Mouse (Mus musculus) heart, embryonic 16.5 days (tissue): ENCODE measurements around the gene Snx30. TPM values are rescaled to one million over a fixed set of nuclear protein-coding genes. Genes with fewer than 3 reads are reported as not detected.

ENCODE experiments used
- ATAC-seq: fragments of 200-750 bp; cut with Nextera tagmentation; replicated peaks from 2 replicates; pipeline ENCODE4 v1.8.0; 2017; ENCODE audit warnings: moderate number of reproducible peaks; ENCODE audit not compliant: insufficient read depth, low FRiP score; ENCODE audit errors: extremely low read depth
- H3K27ac ChIP-seq: fragments of 300-500 bp; sonication (generic); 2 replicates; pipeline ENCODE4 v1.5.1; 2014; ENCODE audit warnings: mild to moderate bottlenecking, low read length, control low read depth, moderate library complexity
- H3K27me3 ChIP-seq: fragments of 300-500 bp; sonication (generic); 2 replicates; pipeline ENCODE4 v1.6.1; 2014; ENCODE audit warnings: low read length, mixed read lengths; ENCODE audit not compliant: control insufficient read depth, insufficient read depth
- H3K36me3 ChIP-seq: fragments of 300-500 bp; sonication (generic); 2 replicates; pipeline ENCODE4 v1.6.1; 2014; ENCODE audit not compliant: control insufficient read depth, insufficient read depth
- H3K4me1 ChIP-seq: fragments of 300-500 bp; sonication (generic); 2 replicates; pipeline ENCODE4 v1.6.1; 2014; ENCODE audit warnings: low read length, mixed read lengths; ENCODE audit not compliant: control insufficient read depth, insufficient read depth
- H3K4me2 ChIP-seq: fragments of 300-500 bp; sonication (generic); 2 replicates; pipeline ENCODE4 v1.6.1; 2014; ENCODE audit warnings: low read depth, mild to moderate bottlenecking, control low read depth, low read length
- H3K4me3 ChIP-seq: fragments of 300-500 bp; sonication (generic); 2 replicates; pipeline ENCODE4 v1.5.1; 2014; ENCODE audit warnings: mild to moderate bottlenecking, control low read depth, low read length
- H3K9ac ChIP-seq: fragments of 300-500 bp; sonication (generic); 2 replicates; pipeline ENCODE4 v1.6.1; 2014; ENCODE audit warnings: low read length, control low read depth
- H3K9me3 ChIP-seq: fragments of 300-500 bp; sonication (generic); replicated peaks from 2 replicates; pipeline ENCODE4 v1.6.1; 2016; ENCODE audit warnings: low read length; ENCODE audit not compliant: control insufficient read depth
- WGBS: fragments of 180-500 bp; shearing (Covaris S2); extraction: QIAGEN DNeasy Blood & Tissue Kit; methylation state at CpG from one replicate; pipeline ENCODE4 v1.1.7; 2014; 5-methylcytosine and 5-hydroxymethylcytosine counted together
- polyA plus RNA-seq: library from polyadenylated mRNA; unstranded; fragments of >200 nt; fragmentation: Nextera tagmentation; extraction: Ambion mirVana; gene quantifications from 2 replicates; pipeline ENCODE4 v1.2.1, GENCODE M21; 2015

Snx30 gene
- polyA plus RNA-seq, 1 experiment from 2014 or later, result 8.0 TPM

DNA sequence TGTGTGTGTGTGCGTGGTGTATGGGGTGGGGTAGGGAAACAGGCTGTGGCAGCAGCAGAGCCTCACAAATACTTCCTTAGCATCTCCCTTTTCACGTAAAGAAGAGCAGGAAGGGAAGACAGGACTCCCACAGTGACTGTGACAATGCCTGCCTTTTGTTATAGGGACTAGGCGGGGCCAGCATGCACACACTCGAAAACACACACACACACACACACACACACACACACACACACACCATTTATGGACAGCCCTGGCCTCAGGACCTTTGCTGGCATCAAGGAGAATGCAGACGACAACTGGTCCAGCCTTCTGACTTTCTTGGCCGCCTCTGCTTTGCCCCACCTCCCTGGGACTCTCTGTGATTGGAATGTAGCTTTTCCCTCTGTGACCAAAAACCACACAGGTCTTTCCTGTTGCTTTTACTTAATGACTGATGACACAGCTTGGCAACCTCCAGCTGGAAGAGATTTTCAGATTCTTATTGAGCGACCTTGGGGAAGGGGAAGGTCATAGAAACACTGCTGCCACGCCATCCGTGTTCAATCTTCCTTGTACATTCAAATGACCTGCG is 102.1 kb downstream of the Snx30 start:
- Histone ChIP-seq H3K4me2 (no peak overlapping the region), H3K4me3 (no peak overlapping the region), H3K4me1 (peaks cover 13% of the 10 kb centered on the region), H3K9me3 (no peaks in the 10 kb centered on the region), H3K36me3 (no peaks in the 10 kb centered on the region), H3K27ac (no peak overlapping the region), H3K9ac (no peak overlapping the region), H3K27me3 (no peaks in the 10 kb centered on the region)
- ATAC-seq, result no peak
- 58% methylated on average over 10 of the region's 10 CpGs for WGBS

DNA sequence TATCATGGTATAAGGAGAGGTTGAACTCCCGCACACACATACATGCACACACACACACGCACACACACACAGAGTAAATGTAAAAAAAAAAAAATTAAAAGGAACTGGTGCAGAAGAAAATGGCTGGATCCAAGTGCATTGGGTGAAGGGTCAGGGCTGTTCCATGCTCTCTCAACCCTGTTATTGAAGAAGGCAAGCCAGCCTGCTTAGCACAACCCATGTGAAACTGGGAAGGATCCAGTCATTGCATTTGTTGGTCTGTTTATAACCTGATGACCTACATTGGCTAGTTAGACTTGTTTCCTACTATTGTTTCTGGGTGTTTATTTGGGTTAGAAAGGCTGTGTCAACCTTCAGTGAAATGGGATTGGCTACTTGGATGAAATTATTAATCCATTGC is 103.1 kb downstream of the Snx30 start:
- Histone ChIP-seq H3K9ac (no peak overlapping the region), H3K36me3 (no peaks in the 10 kb centered on the region), H3K27ac (no peak overlapping the region), H3K9me3 (no peaks in the 10 kb centered on the region), H3K27me3 (no peaks in the 10 kb centered on the region), H3K4me2 (no peak overlapping the region), H3K4me1 (peaks cover 9% of the 10 kb centered on the region), H3K4me3 (no peak overlapping the region)
- WGBS, result 96% methylated on average over 2 of the region's 2 CpGs
- ATAC-seq, result no peak

- Histone ChIP-seq H3K4me3 (peak within 1 kb of the TSS; percentile 11; the same call in 1 of the 2 replicates), H3K4me1 (no peaks in the 10 kb centered on the region; the same call in 1 of the 2 replicates), H3K9me3 (no peaks in the 10 kb centered on the region), H3K27ac (no peak within 1 kb of the TSS), H3K36me3 (no peaks in the 10 kb centered on the region), H3K9ac (0 out of 2 replicates have a peak within 1 kb of the TSS, but pooled peaks have one; percentile 20), H3K4me2 (no peak within 1 kb of the TSS; the same call in 1 of the 2 replicates), H3K27me3 (peaks cover 6% of the 10 kb centered on the region; the same call in 1 of the 2 replicates)
- WGBS, result 22% methylated on average over 22 of the region's 22 CpGs
- ATAC-seq, result peak; percentile 59
Observed at GRCm38 (mm10) chr4:59914608-59915403, 109.2 kb downstream of the Snx30 start, which contains the start of gene Slc46a2. Gene Slc46a2 (minus strand): TSS chr4:59915056.

DNA sequence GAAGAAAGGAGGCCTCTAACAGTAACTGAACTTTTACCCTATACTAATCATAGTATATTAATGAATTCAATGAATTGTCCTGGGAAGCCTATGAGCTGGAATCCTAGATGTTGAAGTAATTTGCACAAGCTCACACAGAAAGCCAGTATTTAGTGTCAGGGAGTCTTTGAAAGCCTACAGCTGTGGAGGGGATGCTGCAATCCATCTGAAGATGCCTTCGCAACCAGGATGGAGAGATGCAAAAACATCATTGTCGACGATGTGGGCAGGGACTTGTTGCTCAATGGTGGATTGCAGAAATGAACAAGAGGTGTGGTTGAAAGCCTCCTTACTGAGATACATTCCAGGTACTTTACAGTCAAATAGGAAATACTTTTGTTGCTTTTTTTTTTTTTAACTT is 112.3 kb downstream of the Snx30 start:
- H3K4me1 ChIP-seq, result peaks cover 3% of the 10 kb centered on the region; the same call in 1 of the 2 replicates
- 92% methylated on average over 3 of the region's 3 CpGs for WGBS
- H3K4me3 ChIP-seq, result no peak overlapping the region
- H3K36me3 ChIP-seq, result no peaks in the 10 kb centered on the region
- H3K9ac ChIP-seq, result no peak overlapping the region
- no peaks in the 10 kb centered on the region for H3K9me3 ChIP-seq
- no peak overlapping the region for H3K4me2 ChIP-seq
- H3K27ac ChIP-seq, result no peak overlapping the region
- ATAC-seq, result no peak
- H3K27me3 ChIP-seq, result peaks cover 6% of the 10 kb centered on the region; the same call in 1 of the 2 replicates

DNA sequence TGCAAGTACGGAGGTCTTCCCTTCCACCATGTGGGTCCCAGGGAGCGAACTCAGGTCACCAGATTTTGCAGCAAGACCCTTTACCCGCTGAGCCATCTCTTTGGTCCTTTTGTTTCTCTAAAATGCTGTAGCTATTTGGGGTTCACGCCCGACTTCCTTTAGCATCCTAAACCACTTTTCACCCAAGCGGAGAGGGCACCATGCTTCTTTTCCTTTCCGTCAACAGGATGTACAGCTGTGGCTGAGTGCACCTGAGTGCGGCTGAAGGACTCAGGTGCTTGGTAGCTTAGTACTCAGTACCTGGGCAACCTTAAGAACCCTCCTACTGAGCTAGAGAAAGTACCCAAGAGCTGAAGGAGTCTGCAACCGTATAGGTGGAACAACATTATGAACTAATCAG is 119.4 kb downstream of the Snx30 start:
- Histone ChIP-seq H3K9me3 (no peaks in the 10 kb centered on the region), H3K4me2 (no peak overlapping the region), H3K9ac (no peak overlapping the region), H3K4me3 (no peak overlapping the region), H3K27me3 (no peaks in the 10 kb centered on the region), H3K36me3 (no peaks in the 10 kb centered on the region), H3K27ac (no peak overlapping the region), H3K4me1 (peaks cover 7% of the 10 kb centered on the region; the same call in 1 of the 2 replicates)
- ATAC-seq, result no peak
- 85% methylated on average over 9 of the region's 9 CpGs for WGBS

DNA sequence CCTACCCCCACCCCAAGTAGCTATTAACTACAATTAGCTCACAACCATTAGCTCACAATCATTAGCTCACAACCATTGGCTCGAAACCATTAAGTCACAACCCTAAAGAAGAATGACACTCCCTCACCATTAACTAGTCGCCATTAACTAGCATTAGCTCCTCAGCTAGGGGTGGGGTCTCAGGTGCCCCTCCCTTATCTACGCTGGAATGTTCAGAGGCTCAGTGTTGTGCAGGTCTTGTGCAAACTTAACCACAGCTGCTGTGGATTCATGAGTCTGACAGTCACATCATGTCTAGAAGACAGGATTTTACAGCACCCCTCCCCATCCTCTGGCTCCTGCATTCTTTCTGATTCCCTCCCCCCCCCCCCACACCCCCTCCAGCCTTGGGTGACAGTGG is 122.0 kb downstream of the Snx30 start:
- H3K9ac ChIP-seq, result no peak overlapping the region
- no peak overlapping the region for H3K4me2 ChIP-seq
- no peak for ATAC-seq
- WGBS, result 74% methylated on average over 3 of the region's 3 CpGs
- H3K9me3 ChIP-seq, result no peaks in the 10 kb centered on the region
- H3K27ac ChIP-seq, result no peak overlapping the region
- H3K27me3 ChIP-seq, result no peaks in the 10 kb centered on the region
- no peak overlapping the region for H3K4me3 ChIP-seq
- H3K4me1 ChIP-seq, result peaks cover 4% of the 10 kb centered on the region; the same call in 1 of the 2 replicates
- H3K36me3 ChIP-seq, result no peaks in the 10 kb centered on the region

DNA sequence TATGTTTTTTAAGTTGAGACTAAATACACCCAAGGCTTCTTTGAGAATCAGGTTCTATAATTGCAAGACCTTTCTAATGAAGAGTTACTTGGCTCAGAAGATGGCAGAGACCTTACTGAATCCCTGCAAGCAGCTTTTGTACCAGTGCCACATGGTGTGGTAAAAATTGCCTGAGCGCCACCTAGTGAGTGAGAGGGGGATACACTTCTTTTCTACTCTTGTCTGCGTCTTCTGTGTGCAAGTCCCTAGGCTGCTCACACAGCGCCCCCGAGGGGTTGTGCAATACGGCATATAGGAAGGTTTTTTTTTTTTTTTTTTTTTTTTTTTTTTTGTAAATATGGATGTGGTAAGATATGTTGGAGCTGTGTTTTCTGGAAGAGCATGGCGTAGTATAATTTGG is 122.7 kb downstream of the Snx30 start:
- peak; percentile 68; the same call in 1 of the 2 replicates for ATAC-seq
- WGBS, result 11% methylated on average over 6 of the region's 6 CpGs
- Histone ChIP-seq H3K27ac (no peak overlapping the region), H3K27me3 (no peaks in the 10 kb centered on the region), H3K36me3 (no peaks in the 10 kb centered on the region), H3K9ac (no peak overlapping the region), H3K4me3 (no peak overlapping the region), H3K9me3 (no peaks in the 10 kb centered on the region), H3K4me2 (no peak overlapping the region), H3K4me1 (peaks cover 4% of the 10 kb centered on the region; the same call in 1 of the 2 replicates)

GRCm38 (mm10) chr4:59932505-59933281 is 127.1 kb downstream of the Snx30 start:
- Histone ChIP-seq H3K9me3 (no peaks in the 10 kb centered on the region), H3K36me3 (no peaks in the 10 kb centered on the region), H3K9ac (no peak overlapping the region), H3K4me3 (no peak overlapping the region), H3K27me3 (no peaks in the 10 kb centered on the region), H3K27ac (no peak overlapping the region), H3K4me1 (no peaks in the 10 kb centered on the region), H3K4me2 (no peak overlapping the region)
- WGBS, result 48% methylated on average over 6 of the region's 6 CpGs
- ATAC-seq, result peak; percentile 47
